Mouse (Mus musculus) left cerebral cortex, adult 8-10 months (tissue): ENCODE measurements around the gene Prr36. TPM values are rescaled to one million over a fixed set of nuclear protein-coding genes. Genes with fewer than 3 reads are reported as not detected.

Source experiments
- total RNA-seq, 4 experiments: library from RNA; stranded (reverse); gene quantifications; 2 replicates each; pipeline ENCODE4 v1.2.4; 2022

Gene Prr36
- total RNA-seq, 4 experiments from 2014 or later, result 34.4 to 40.8 (median 36.8) TPM

Other genes starting within 250 kb of the Prr36 start
- gene Cd209f, start 111.6 kb downstream of the Prr36 start, total RNA-seq, result under 1 TPM; 0.51 to 0.66 (median 0.62) TPM
- gene Cd209g, start 83.4 kb downstream of the Prr36 start, total RNA-seq, result under 1 TPM in 2 of 4 experiments, not detected in 2; 0.15 to 0.32 TPM
- 100 to 1,000 TPM; 100 to 112 (median 107) TPM for gene Evi5l, start 50.9 kb downstream of the Prr36 start, total RNA-seq
- under 1 TPM in 1 of 4 experiments, not detected in 3; 0.09 TPM for gene Lrrc8e, start 9.4 kb upstream of the Prr36 start, total RNA-seq
- 100 to 1,000 TPM in 3 of 4 experiments, 10 to 100 TPM in 1; 96.7 to 124 (median 103) TPM for gene Map2k7, start 21.3 kb upstream of the Prr36 start, total RNA-seq
- 1 to 10 TPM in 3 of 4 experiments, under 1 TPM in 1; 0.13 to 1.8 (median 1.4) TPM for gene Gm49320, start 21.4 kb upstream of the Prr36 start, total RNA-seq
- gene Tgfbr3l, start 30.8 kb upstream of the Prr36 start, total RNA-seq, result 10 to 100 TPM in 3 of 4 experiments, 1 to 10 TPM in 1; 9.2 to 17.6 (median 12.5) TPM
- gene Snapc2, start 35.6 kb upstream of the Prr36 start, total RNA-seq, result 10 to 100 TPM; 36.2 to 40.5 (median 39.0) TPM
- 100 to 1,000 TPM; 515 to 546 (median 526) TPM for gene Ctxn1, start 41.8 kb upstream of the Prr36 start, total RNA-seq
- gene Timm44, start 58.5 kb upstream of the Prr36 start, total RNA-seq, result 10 to 100 TPM; 62.8 to 72.5 (median 66.8) TPM
- 10 to 100 TPM; 18.5 to 23.5 (median 21.9) TPM for gene Ccl25, start 107.8 kb upstream of the Prr36 start, total RNA-seq
- gene Elavl1, start 108.0 kb upstream of the Prr36 start, total RNA-seq, result 10 to 100 TPM; 66.3 to 74.7 (median 68.8) TPM